Comparison of ENCODE assay signal across 9 mouse cellular contexts in the genomic region with DNA sequence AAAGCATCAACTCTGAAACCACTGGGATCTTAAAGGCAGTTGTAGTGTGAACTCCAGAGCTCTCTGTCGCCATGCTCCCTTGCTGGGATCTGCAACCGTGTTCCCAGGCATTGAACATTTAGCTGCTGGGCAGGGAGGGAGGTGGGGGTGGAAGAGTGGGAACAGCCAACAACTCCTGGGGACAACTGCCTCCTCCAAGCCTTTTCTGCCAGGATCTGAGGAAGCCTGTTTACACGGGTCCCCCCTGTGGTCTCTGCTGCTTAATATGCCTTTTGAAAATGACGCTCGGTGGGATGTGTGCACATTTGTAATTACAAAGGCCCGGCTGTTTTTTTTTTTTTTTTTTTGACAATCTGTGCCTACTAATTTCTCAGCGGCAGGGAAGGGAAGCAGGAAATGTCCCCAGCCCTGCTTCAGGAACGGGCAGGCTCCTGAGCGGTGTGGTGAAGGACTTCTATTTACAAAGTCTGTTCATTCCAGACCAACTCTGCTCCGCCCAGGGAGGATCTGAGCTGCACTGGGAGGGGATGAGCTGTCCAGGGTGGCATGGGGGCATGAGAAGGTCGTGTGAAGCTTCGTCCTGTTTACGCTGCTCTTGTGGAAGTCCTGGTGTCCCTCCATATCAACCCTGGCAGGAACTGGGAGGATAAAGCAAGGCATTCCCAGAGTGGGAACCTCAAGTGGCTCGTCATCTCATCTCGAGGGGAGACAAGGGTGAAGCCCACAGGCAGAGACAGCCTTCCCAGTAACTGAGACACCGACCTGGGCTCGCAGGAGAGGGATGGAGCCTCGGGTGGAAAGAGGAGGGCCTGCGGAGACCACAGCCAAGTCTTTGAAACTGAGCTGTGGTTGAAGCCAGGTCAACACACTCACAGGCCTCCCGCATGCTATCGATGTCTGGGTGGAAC.
DNase-seq lines count a peak whose midpoint lies in the region; ATAC-seq and TF ChIP-seq lines count a peak whose summit lies in the region.
"Had no signal": no experiment of that assay in that cellular context is flagged by ENCODE, and none has a peak within 500 bp of the region (broad histone marks: within the 10 kb centered on the region; RNA-seq: fewer than 3 reads in every experiment).

No protein-coding gene starts in this region.

- WGBS in heart, embryonic 16.5 days = 21% methylated on average over 21 of the region's 21 CpGs
- WGBS in embryonic facial prominence, embryonic 10.5 days = 33% methylated on average over 21 of the region's 21 CpGs
- 24% methylated on average over 21 of the region's 21 CpGs for WGBS in hindbrain, postnatal 0 days
- 32% methylated on average over 21 of the region's 21 CpGs for WGBS in midbrain, embryonic 15.5 days

- no peaks in the 10 kb centered on the region for H3K36me3 ChIP-seq in heart, embryonic 16.5 days (ENCODE audit: control insufficient read depth, insufficient read depth)
- H3K36me3 ChIP-seq in embryonic facial prominence, embryonic 10.5 days (replicated peaks) = 0 out of 2 replicates have a peak, but pooled peaks cover 3% of the 10 kb centered on the region
- H3K36me3 ChIP-seq in hindbrain, postnatal 0 days (ENCODE audit: insufficient read depth, low read length) = no peaks in the 10 kb centered on the region
- H3K36me3 ChIP-seq in midbrain, embryonic 15.5 days (replicated peaks) = no peaks in the 10 kb centered on the region
- H3K36me3 ChIP-seq: G1E had no signal

- H3K9me3 ChIP-seq in heart, embryonic 16.5 days (replicated peaks; ENCODE audit: control insufficient read depth, low read length) = peaks cover 7% of the 10 kb centered on the region
- peaks cover 4% of the 10 kb centered on the region; the same call in 1 of the 2 replicates for H3K9me3 ChIP-seq in embryonic facial prominence, embryonic 10.5 days
- no peaks in the 10 kb centered on the region for H3K9me3 ChIP-seq in hindbrain, postnatal 0 days (ENCODE audit: low read length)
- no peaks in the 10 kb centered on the region for H3K9me3 ChIP-seq in midbrain, embryonic 15.5 days

- TF ChIP-seq CTCF in hindbrain, postnatal 0 days (IDR thresholded peaks at IDR 0.05; ENCODE audit: low read depth) = no peak

- H3K4me3 ChIP-seq in heart, embryonic 16.5 days (ENCODE audit: low read length) = no peak overlapping the region
- 0 out of 2 replicates have a peak overlapping the region, but pooled peaks have one; percentile 6 for H3K4me3 ChIP-seq in embryonic facial prominence, embryonic 10.5 days
- H3K4me3 ChIP-seq in hindbrain, postnatal 0 days (ENCODE audit: low read length) = no peak overlapping the region
- no peak overlapping the region for H3K4me3 ChIP-seq in midbrain, embryonic 15.5 days

- H3K4me2 ChIP-seq in heart, embryonic 16.5 days (ENCODE audit: low read depth, low read length) = peak overlapping the region; percentile 6
- no peak overlapping the region for H3K4me2 ChIP-seq in hindbrain, postnatal 0 days (ENCODE audit: low read depth, low read length)
- peak overlapping the region; percentile 4; the same call in 1 of the 2 replicates for H3K4me2 ChIP-seq in midbrain, embryonic 15.5 days

- no peak overlapping the region for H3K27ac ChIP-seq in heart, embryonic 16.5 days (ENCODE audit: low read length)
- H3K27ac ChIP-seq in embryonic facial prominence, embryonic 10.5 days (replicated peaks) = peak overlapping the region; percentile 72
- H3K27ac ChIP-seq in hindbrain, postnatal 0 days = peak overlapping the region; percentile 73
- H3K27ac ChIP-seq in midbrain, embryonic 15.5 days = peak overlapping the region; percentile 58

- 0 out of 2 replicates have a peak, but pooled peaks have one; percentile 23 for ATAC-seq in heart, embryonic 16.5 days (replicated peaks; ENCODE audit: extremely low read depth, insufficient read depth, low FRiP score)
- ATAC-seq in hindbrain, postnatal 0 days = peak; percentile 69
- peak; percentile 57; the same call in 1 of the 2 replicates for ATAC-seq in midbrain, embryonic 15.5 days (replicated peaks)
- ATAC-seq in megakaryocyte-erythroid progenitor cell, adult 5-6 weeks (replicated peaks; ENCODE audit: low FRiP score, low TSS enrichment, poor library complexity, severe bottlenecking) = no peak

- H3K27me3 ChIP-seq in heart, embryonic 16.5 days (ENCODE audit: control insufficient read depth, insufficient read depth, low read length) = no peaks in the 10 kb centered on the region
- H3K27me3 ChIP-seq in embryonic facial prominence, embryonic 10.5 days (replicated peaks; ENCODE audit: low read depth, poor library complexity, severe bottlenecking) = peaks cover 12% of the 10 kb centered on the region
- H3K27me3 ChIP-seq in hindbrain, postnatal 0 days (ENCODE audit: insufficient read depth, low read length) = no peaks in the 10 kb centered on the region
- H3K27me3 ChIP-seq in midbrain, embryonic 15.5 days (replicated peaks) = no peaks in the 10 kb centered on the region

- H3K9ac ChIP-seq in heart, embryonic 16.5 days (ENCODE audit: low read length) = no peak overlapping the region
- no peak overlapping the region; the same call in 1 of the 2 replicates for H3K9ac ChIP-seq in hindbrain, postnatal 0 days (replicated peaks; ENCODE audit: low read length)
- no peak overlapping the region for H3K9ac ChIP-seq in midbrain, embryonic 15.5 days

- intact Hi-C loops in heart, postnatal 10 days (cut with DNase I) = no loop called here

- H3K4me1 ChIP-seq in heart, embryonic 16.5 days (ENCODE audit: control insufficient read depth, insufficient read depth, low read length) = peaks cover 13% of the 10 kb centered on the region
- peaks cover 52% of the 10 kb centered on the region for H3K4me1 ChIP-seq in embryonic facial prominence, embryonic 10.5 days
- peaks cover 25% of the 10 kb centered on the region for H3K4me1 ChIP-seq in hindbrain, postnatal 0 days (ENCODE audit: insufficient read depth, low read length)
- H3K4me1 ChIP-seq in midbrain, embryonic 15.5 days = peaks cover 49% of the 10 kb centered on the region

- no peak for DNase-seq in heart, postnatal 10 days
- DNase-seq in embryonic facial prominence, embryonic 10.5 days (ENCODE audit: low spot score) = peak; percentile 15
- DNase-seq in hindbrain, postnatal 0 days (ENCODE audit: low spot score) = peak; percentile 87
- no peak for DNase-seq in gastrocnemius, adult 8-10 months (ENCODE audit: low spot score in 2 of 2)
- no peak for DNase-seq in kidney, postnatal 25 days

Comparison
In these comparisons a context has a peak if more than half of its experiments do, and no peak if none do; other contexts are left out.
1. DNase-seq: peak in embryonic facial prominence, embryonic 10.5 days (single experiment) and hindbrain, postnatal 0 days (single experiment); none in heart, postnatal 10 days (0 of 2), gastrocnemius, adult 8-10 months (0 of 2) and kidney, postnatal 25 days (0 of 2).